Comparison of ENCODE assay signal across 21 mouse cellular contexts in the genomic region with DNA sequence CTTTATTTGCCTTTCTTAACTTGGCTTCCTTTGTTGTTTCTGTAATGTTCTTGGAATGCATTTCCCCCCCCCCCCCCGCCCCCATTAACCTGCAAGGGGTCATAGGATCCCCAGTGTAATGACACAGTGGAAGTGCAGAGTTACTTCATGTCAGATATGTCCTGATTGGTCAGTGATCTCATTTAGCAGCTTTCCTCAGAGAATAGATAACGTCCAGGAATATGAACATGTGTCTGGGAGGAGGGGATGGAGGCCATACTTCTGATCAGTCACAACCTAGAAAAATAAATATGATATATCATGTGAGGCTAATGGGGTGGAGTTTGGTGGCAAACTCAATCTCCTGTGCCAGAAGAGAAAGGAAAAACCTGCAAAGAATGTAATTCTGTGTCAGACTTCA.
"Had no signal": no experiment of that assay in that cellular context is flagged by ENCODE, and none has a peak within 500 bp of the region (broad histone marks: within the 10 kb centered on the region; RNA-seq: fewer than 3 reads in every experiment).

No protein-coding gene starts in this region.

- H3K4me1 ChIP-seq: limb, embryonic 15.5 days; midbrain, embryonic 13.5 days had no signal

- H3K27me3 ChIP-seq: limb, embryonic 15.5 days; megakaryocyte, embryonic 14.5 days; midbrain, embryonic 13.5 days; neural tube, embryonic 13.5 days had no signal

- H3K4me2 ChIP-seq: limb, embryonic 15.5 days; liver, embryonic 11.5 days; lung, embryonic 14.5 days; midbrain, embryonic 13.5 days; neural tube, embryonic 13.5 days had no signal

- H3K4me3 ChIP-seq: layer of hippocampus, adult 2 months; limb, embryonic 15.5 days; midbrain, embryonic 10.5 days; midbrain, embryonic 13.5 days; myocyte; neural tube, embryonic 13.5 days had no signal

- H3K27ac ChIP-seq: layer of hippocampus, adult 2 months; limb, embryonic 15.5 days; liver, embryonic 14.5 days; midbrain, embryonic 10.5 days; midbrain, embryonic 13.5 days; neural tube, embryonic 13.5 days; stomach, postnatal 0 days had no signal

- H3K9me3 ChIP-seq: limb, embryonic 15.5 days; megakaryocyte, embryonic 14.5 days; midbrain, embryonic 10.5 days; midbrain, embryonic 13.5 days; neural tube, embryonic 13.5 days had no signal

- ATAC-seq: liver, postnatal 0 days; lung, postnatal 0 days; midbrain, embryonic 13.5 days; midbrain, embryonic 16.5 days had no signal

- H3K9ac ChIP-seq: limb, embryonic 15.5 days; liver, embryonic 14.5 days; liver, postnatal 0 days; lung, embryonic 14.5 days; midbrain, embryonic 13.5 days; neural tube, embryonic 13.5 days had no signal

- H3K36me3 ChIP-seq: midbrain, embryonic 10.5 days; midbrain, embryonic 13.5 days; neural tube, embryonic 13.5 days had no signal

- DNase-seq: kidney, adult 9 months; kidney, postnatal 14 days; layer of hippocampus, adult 9-11 months; liver, postnatal 0 days; lung, embryonic 14.5 days; lung, postnatal 36 days; thymus, adult 2 months; thymus, postnatal 14 days; thymus, postnatal 4 days had no signal
